Mouse (Mus musculus): ENCODE measurements around the gene Ablim2.

- TF ChIP-seq CTCF (IDR thresholded peaks at IDR 0.05; ENCODE audit: low read depth) (no peak), EP300 (IDR thresholded peaks at IDR 0.05; ENCODE audit: low read depth) (no peak)
Measured at GRCm38 (mm10) chr5:35731006-35731405, 26.7 kb upstream of the Ablim2 start.

Measured in liver, embryonic 14.5 days (tissue).